Mouse (Mus musculus) limb, embryonic 12.5 days (tissue): ENCODE results near the gene Zdhhc12. TPM values are rescaled to one million over a fixed set of nuclear protein-coding genes. Genes with fewer than 3 reads are reported as not detected.
"Not testable (repeated sequence)": the region's sequence is repeated elsewhere in the genome, so short reads cannot be mapped to it uniquely, and the experiment has no call there.

Source experiments
- ATAC-seq: fragments of 200-750 bp; cut with Nextera tagmentation; 2 replicates; pipeline ENCODE4 v1.8.0; 2017; ENCODE audit warnings: low read depth, moderate TSS enrichment; ENCODE audit not compliant: insufficient number of reproducible peaks, insufficient read depth, low FRiP score, low TSS enrichment
- H3K27ac ChIP-seq: fragments of 300-500 bp; sonication (generic); 2 replicates; pipeline ENCODE4 v1.5.1; 2016; ENCODE audit warnings: mild to moderate bottlenecking, moderate library complexity
- H3K27me3 ChIP-seq: fragments of 300-500 bp; sonication (generic); 2 replicates; pipeline ENCODE4 v1.6.1; 2016; ENCODE audit warnings: mild to moderate bottlenecking, moderate library complexity
- H3K36me3 ChIP-seq: fragments of 300-500 bp; sonication (generic); 2 replicates; pipeline ENCODE4 v1.6.1; 2016; ENCODE audit warnings: mild to moderate bottlenecking, moderate library complexity
- H3K4me1 ChIP-seq: fragments of 300-500 bp; sonication (generic); replicated peaks from 2 replicates; pipeline ENCODE4 v1.6.1; 2016
- H3K4me2 ChIP-seq: fragments of 300-500 bp; sonication (generic); 2 replicates; pipeline ENCODE4 v1.6.1; 2016; ENCODE audit warnings: mild to moderate bottlenecking, moderate library complexity
- H3K4me3 ChIP-seq: fragments of 300-500 bp; sonication (generic); replicated peaks from 2 replicates; pipeline ENCODE4 v1.5.1; 2016; ENCODE audit warnings: mild to moderate bottlenecking
- H3K9ac ChIP-seq: fragments of 300-500 bp; sonication (generic); replicated peaks from 2 replicates; pipeline ENCODE4 v1.6.1; 2016; ENCODE audit warnings: mild to moderate bottlenecking, moderate library complexity
- H3K9me3 ChIP-seq: fragments of 300-500 bp; sonication (generic); 2 replicates; pipeline ENCODE4 v1.6.1; 2016; ENCODE audit warnings: mild to moderate bottlenecking, moderate library complexity
- WGBS: fragments of 180-500 bp; shearing (Covaris S2); methylation state at CpG from one replicate; pipeline ENCODE4 v1.1.7; 2016; 5-methylcytosine and 5-hydroxymethylcytosine counted together
- polyA plus RNA-seq: library from polyadenylated mRNA; unstranded; fragments of >200 nt; fragmentation: Nextera tagmentation; extraction: Ambion mirVana; gene quantifications from 2 replicates; pipeline ENCODE4 v1.2.1, GENCODE M21; 2016

The Zdhhc12 gene
- 26.0 and 28.2 TPM in 2 replicates for polyA plus RNA-seq

- Histone ChIP-seq H3K36me3 (peaks cover 49% of the 10 kb centered on the region), H3K9ac (peak within 1 kb of the TSS; percentile 66), H3K4me3 (peak within 1 kb of the TSS; percentile 63), H3K27me3 (no peaks in the 10 kb centered on the region), H3K27ac (peak within 1 kb of the TSS; percentile 23; the same call in 1 of the 2 replicates), H3K4me1 (peaks cover 22% of the 10 kb centered on the region), H3K9me3 (no peaks in the 10 kb centered on the region), H3K4me2 (peak within 1 kb of the TSS; percentile 84)
- ATAC-seq, result peak; percentile 95
- under 1% methylated on average over 51 of the region's 51 CpGs for WGBS
Observed at GRCm38 (mm10) chr2:30093471-30094207, at the start of gene Zdhhc12. TSS of gene Zdhhc12 (minus strand) at chr2:30093648.

GRCm38 (mm10) chr2:30140021-30140420 is 46.6 kb upstream of the Zdhhc12 start:
- not testable (repeated sequence) for H3K4me1 ChIP-seq, H3K4me2 ChIP-seq, H3K4me3 ChIP-seq, H3K9ac ChIP-seq, H3K27ac ChIP-seq, H3K27me3 ChIP-seq, ATAC-seq, H3K9me3 ChIP-seq
- WGBS, result 96% methylated on average over 4 of the region's 4 CpGs
- peaks cover 94% of the 10 kb centered on the region for H3K36me3 ChIP-seq

GRCm38 (mm10) chr2:30136458-30136857 is 43.0 kb upstream of the Zdhhc12 start:
- no peak overlapping the region for H3K9ac ChIP-seq
- peaks cover 59% of the 10 kb centered on the region for H3K36me3 ChIP-seq
- no peak for ATAC-seq

GRCm38 (mm10) chr2:30134928-30135620 is 41.6 kb upstream of the Zdhhc12 start:
- Histone ChIP-seq H3K36me3 (peaks cover 45% of the 10 kb centered on the region), H3K4me3 (peak overlapping the region; percentile 68), H3K27me3 (no peaks in the 10 kb centered on the region), H3K27ac (no peak overlapping the region), H3K9me3 (no peaks in the 10 kb centered on the region), H3K4me2 (peak overlapping the region; percentile 94), H3K9ac (peak overlapping the region; percentile 67; the same call in 1 of the 2 replicates), H3K4me1 (peaks cover 21% of the 10 kb centered on the region)
- no peak for ATAC-seq
- WGBS, result 76% methylated on average over 10 of the region's 10 CpGs

More at GRCm38 (mm10) chr2:30136458-30136857, 43.0 kb upstream of the Zdhhc12 start:
- H3K9me3 ChIP-seq, result no peaks in the 10 kb centered on the region
- peaks cover 21% of the 10 kb centered on the region for H3K4me1 ChIP-seq
- H3K27me3 ChIP-seq, result no peaks in the 10 kb centered on the region
- H3K27ac ChIP-seq, result no peak overlapping the region
- H3K4me2 ChIP-seq, result no peak overlapping the region
- 90% methylated on average over 10 of the region's 10 CpGs for WGBS
- no peak overlapping the region for H3K4me3 ChIP-seq

DNA sequence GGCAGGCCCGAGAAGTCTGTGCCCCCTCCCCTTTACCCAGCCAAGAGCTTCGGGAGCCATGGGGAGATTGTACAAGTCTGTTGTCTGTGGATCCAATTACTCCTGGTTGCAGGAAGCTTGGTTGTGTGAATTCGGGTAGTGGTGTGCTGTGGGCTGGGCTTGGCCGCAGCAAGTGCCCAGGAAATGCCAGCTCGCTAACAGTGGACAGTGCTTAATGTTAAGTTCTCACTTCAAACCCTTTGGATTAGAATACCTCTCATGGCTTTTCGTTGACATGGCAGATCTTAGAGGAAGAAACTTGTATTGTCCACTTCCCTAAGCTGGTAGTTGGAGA is 40.9 kb upstream of the Zdhhc12 start:
- Histone ChIP-seq H3K4me1 (peaks cover 21% of the 10 kb centered on the region), H3K4me2 (peak overlapping the region; percentile 94), H3K27ac (0 out of 2 replicates have a peak overlapping the region, but pooled peaks have one; percentile 35), H3K9me3 (no peaks in the 10 kb centered on the region), H3K36me3 (peaks cover 40% of the 10 kb centered on the region), H3K9ac (peak overlapping the region; percentile 67), H3K27me3 (no peaks in the 10 kb centered on the region), H3K4me3 (peak overlapping the region; percentile 68)
- WGBS, result 26% methylated on average over 6 of the region's 6 CpGs
- ATAC-seq, result no peak

DNA sequence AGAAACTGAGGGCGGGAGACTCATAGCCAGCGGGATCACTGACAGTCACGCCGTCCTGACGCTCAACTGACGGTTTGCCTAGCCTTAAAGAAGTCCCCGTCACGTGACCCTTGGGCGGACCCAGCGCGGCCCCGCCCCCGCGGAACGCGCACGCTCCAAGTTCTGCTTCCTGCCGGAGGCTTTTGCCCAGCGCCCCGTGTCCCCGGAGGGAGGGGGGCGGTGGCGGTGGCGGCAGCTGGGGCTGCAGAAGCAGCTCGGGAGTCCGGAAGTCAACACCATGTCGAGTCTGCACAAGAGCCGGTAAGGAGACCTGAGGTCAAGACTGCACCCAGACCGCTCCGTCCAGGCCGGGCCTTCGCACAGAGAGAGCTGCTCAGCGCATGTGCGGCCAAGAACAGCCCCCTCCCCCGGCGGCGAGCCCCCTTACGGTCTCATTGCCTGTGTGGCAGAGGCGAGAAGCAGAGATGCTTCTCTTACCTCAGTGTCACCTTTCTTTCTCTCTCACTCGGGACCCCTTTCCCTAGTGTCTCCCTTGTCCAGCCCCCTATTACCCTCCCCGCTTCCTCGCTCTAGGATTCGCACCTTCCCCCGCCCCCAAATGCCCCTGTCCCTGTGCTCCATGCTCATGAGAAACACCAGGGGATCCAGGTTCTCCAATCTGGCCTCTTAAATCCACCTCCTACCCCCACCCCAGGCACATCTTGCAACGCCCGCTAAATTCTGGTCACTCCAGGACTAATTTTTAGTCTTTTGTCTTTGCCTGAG is 40.3 kb upstream of the Zdhhc12 start, which contains the start of gene Tbc1d13:
Gene Tbc1d13 (plus strand): TSS at position 134 of the 765 bp plus-strand sequence.
- H3K36me3 ChIP-seq, result peaks cover 37% of the 10 kb centered on the region
- ATAC-seq, result peak; percentile 91
- H3K27me3 ChIP-seq, result no peaks in the 10 kb centered on the region
- H3K27ac ChIP-seq, result peak within 1 kb of the TSS; percentile 81
- H3K9ac ChIP-seq, result peak within 1 kb of the TSS; percentile 67
- peaks cover 21% of the 10 kb centered on the region for H3K4me1 ChIP-seq
- H3K4me2 ChIP-seq, result peak within 1 kb of the TSS; percentile 94
- under 1% methylated on average over 43 of the region's 46 CpGs for WGBS
- H3K9me3 ChIP-seq, result no peaks in the 10 kb centered on the region
- H3K4me3 ChIP-seq, result peak within 1 kb of the TSS; percentile 68

GRCm38 (mm10) chr2:30132801-30133612 is 39.6 kb upstream of the Zdhhc12 start:
- 29% methylated on average over 16 of the region's 16 CpGs for WGBS
- peaks cover 21% of the 10 kb centered on the region for H3K4me1 ChIP-seq

GRCm38 (mm10) chr2:30131240-30131639 is 37.8 kb upstream of the Zdhhc12 start:
- H3K4me2 ChIP-seq, H3K9ac ChIP-seq, ATAC-seq, H3K27me3 ChIP-seq, H3K9me3 ChIP-seq, H3K27ac ChIP-seq, H3K4me3 ChIP-seq: not testable (repeated sequence)
- peaks cover 11% of the 10 kb centered on the region for H3K36me3 ChIP-seq
- H3K4me1 ChIP-seq, result peaks cover 21% of the 10 kb centered on the region
- WGBS, result 57% methylated on average over 5 of the region's 5 CpGs

More at GRCm38 (mm10) chr2:30132801-30133612, 39.6 kb upstream of the Zdhhc12 start:
- peak overlapping the region; percentile 81 for H3K27ac ChIP-seq
- peak; percentile 33 for ATAC-seq
- H3K9ac ChIP-seq, result peak overlapping the region; percentile 67
- no peaks in the 10 kb centered on the region for H3K27me3 ChIP-seq
- peak overlapping the region; percentile 94 for H3K4me2 ChIP-seq
- peaks cover 29% of the 10 kb centered on the region for H3K36me3 ChIP-seq
- H3K9me3 ChIP-seq, result no peaks in the 10 kb centered on the region
- peak overlapping the region; percentile 68 for H3K4me3 ChIP-seq

DNA sequence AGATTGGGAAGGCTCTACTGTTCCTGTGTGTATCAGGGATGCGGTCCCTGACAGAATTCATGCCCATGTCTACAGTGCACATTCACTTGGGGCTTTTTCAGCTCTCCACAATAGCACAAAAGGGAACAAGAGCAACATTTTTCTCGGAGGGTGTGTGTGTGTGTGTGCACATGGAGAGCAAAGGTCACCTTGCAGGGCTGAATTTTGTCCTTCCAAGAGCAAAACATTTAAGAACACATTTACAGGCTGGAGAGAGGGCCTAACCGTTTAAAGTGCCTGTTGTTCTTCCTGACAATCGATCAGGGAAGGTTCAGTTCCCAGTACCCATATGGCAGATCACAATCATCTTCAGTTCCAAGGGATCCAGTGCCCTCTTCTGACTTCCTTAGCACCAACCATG is 36.7 kb upstream of the Zdhhc12 start:
- no peak overlapping the region for H3K27ac ChIP-seq
- H3K4me1 ChIP-seq, result peaks cover 22% of the 10 kb centered on the region
- no peak overlapping the region for H3K9ac ChIP-seq
- no peak overlapping the region for H3K4me3 ChIP-seq
- H3K4me2 ChIP-seq, result no peak overlapping the region
- no peak for ATAC-seq
- H3K9me3 ChIP-seq, result no peaks in the 10 kb centered on the region
- no peaks in the 10 kb centered on the region for H3K27me3 ChIP-seq
- H3K36me3 ChIP-seq, result peaks cover under 1% of the 10 kb centered on the region; the same call in 1 of the 2 replicates
- 89% methylated on average over 4 of the region's 4 CpGs for WGBS

DNA sequence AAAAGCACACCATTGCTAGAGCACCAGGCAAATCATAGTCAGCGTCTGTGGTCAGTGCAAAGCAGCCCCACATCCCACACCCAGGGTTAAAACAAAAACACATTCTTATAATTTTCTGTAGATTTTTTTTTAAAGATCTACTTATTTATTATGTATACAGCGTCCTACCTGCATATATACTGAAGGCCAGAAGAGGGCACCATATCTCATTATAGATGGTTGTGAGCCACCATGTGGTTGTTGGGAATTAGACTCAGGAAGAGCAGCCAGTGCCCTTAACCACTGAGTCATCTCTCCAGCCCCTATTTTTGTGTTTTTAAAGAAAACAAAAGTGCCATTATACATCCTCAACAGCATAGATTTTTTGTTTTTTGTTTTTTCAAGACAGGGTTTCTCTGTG is 35.3 kb upstream of the Zdhhc12 start:
- H3K4me3 ChIP-seq, result no peak overlapping the region
- H3K4me1 ChIP-seq, result peaks cover 16% of the 10 kb centered on the region
- no peak overlapping the region for H3K27ac ChIP-seq
- no peak for ATAC-seq
- 30% methylated on average over 2 of the region's 2 CpGs for WGBS
- H3K4me2 ChIP-seq, result no peak overlapping the region
- H3K36me3 ChIP-seq, result no peaks in the 10 kb centered on the region
- H3K9ac ChIP-seq, result no peak overlapping the region
- H3K9me3 ChIP-seq, result no peaks in the 10 kb centered on the region
- no peaks in the 10 kb centered on the region for H3K27me3 ChIP-seq
